Mouse (Mus musculus) thymus, adult 2 months (tissue): Measurements from ENCODE around the gene Plekhj1.

Experiments
- CTCF ChIP-seq: fragments of 200-500 bp; IDR thresholded peaks from 2 replicates; pipeline ENCODE4 v1.5.1; 2012; ENCODE audit warnings: mild to moderate bottlenecking, control low read depth, low read length, moderate library complexity, borderline replicate concordance; ENCODE audit not compliant: control insufficient read depth, poor library complexity, insufficient read depth; ENCODE audit errors: extremely low read depth
- POLR2A ChIP-seq: fragments of 200-500 bp; IDR thresholded peaks from 2 replicates; pipeline ENCODE4 v1.6.1; 2012; ENCODE audit warnings: mild to moderate bottlenecking, low read length, control low read depth, moderate library complexity; ENCODE audit not compliant: control insufficient read depth, poor library complexity, insufficient read depth; ENCODE audit errors: extremely low read depth

DNA sequence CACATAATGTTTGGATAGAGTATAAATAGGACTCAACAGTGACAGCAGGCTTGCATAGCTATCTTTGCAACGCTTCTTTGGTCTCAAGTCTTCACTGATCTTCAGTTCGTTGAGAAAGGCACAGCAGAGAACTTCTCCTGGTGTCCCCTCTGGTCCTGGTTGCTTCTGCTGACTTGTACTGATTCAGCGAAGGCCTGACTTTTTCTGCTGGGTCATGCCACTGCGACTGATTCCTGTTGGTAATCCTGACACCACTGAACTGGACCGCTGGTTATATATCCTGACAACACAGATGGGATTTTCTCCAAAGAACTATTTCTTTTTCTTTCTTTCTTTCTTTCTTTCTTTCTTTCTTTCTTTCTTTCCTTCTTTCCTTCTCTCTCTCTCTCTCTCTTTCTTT is 24.1 kb upstream of the Plekhj1 start:
- TF ChIP-seq CTCF (no peak), POLR2A (no peak)
